Mouse (Mus musculus) bone marrow macrophage, adult 2 months (primary cell): ENCODE data around the gene Ccdc92b. TPM values are rescaled to one million over a fixed set of nuclear protein-coding genes. Genes with fewer than 3 reads are reported as not detected.
A peak's percentile ranks its signal among the peaks of the same experiment; 100 is the strongest.

Experiments
- H3K27ac ChIP-seq: 2 replicates; pipeline ENCODE4 v1.5.1; 2012; ENCODE audit warnings: low read depth, low read length; ENCODE audit not compliant: insufficient read depth
- H3K4me1 ChIP-seq: 2 replicates; pipeline ENCODE4 v1.6.1; 2012; ENCODE audit warnings: low read length; ENCODE audit not compliant: control insufficient read depth, insufficient read depth
- H3K4me3 ChIP-seq: 2 replicates; pipeline ENCODE4 v1.5.1; 2012; ENCODE audit warnings: mild to moderate bottlenecking, low read length, moderate library complexity; ENCODE audit not compliant: insufficient read depth
- CTCF ChIP-seq: IDR thresholded peaks from 2 replicates; pipeline ENCODE4 v1.5.1; 2012; ENCODE audit warnings: low read depth, mild to moderate bottlenecking, low read length, moderate library complexity
- POLR2A ChIP-seq: IDR thresholded peaks from 2 replicates; pipeline ENCODE4 v1.6.1; 2012; ENCODE audit warnings: mild to moderate bottlenecking, low read depth, low read length, borderline replicate concordance
- polyA plus RNA-seq: library from polyadenylated mRNA; stranded (reverse); fragments of >200 nt; gene quantifications from 2 replicates; pipeline ENCODE4 v1.2.4, GENCODE M21; 2012; ENCODE audit not compliant: missing spikeins, insufficient read depth, insufficient read length

Gene Ccdc92b
- polyA plus RNA-seq, 1 experiment, result 0.50 TPM

GRCm38 (mm10) chr11:74610545-74611176 lies 8.7 kb upstream of the Ccdc92b start, which contains the start of gene Rap1gap2:
Gene Rap1gap2 (minus strand): TSS chr11:74610915.
- Histone ChIP-seq H3K4me3 (peak within 1 kb of the TSS; percentile 40), H3K4me1 (no peaks in the 10 kb centered on the region), H3K27ac (no peak within 1 kb of the TSS)
- TF ChIP-seq POLR2A, result no peak
- TF ChIP-seq CTCF, result no peak

DNA sequence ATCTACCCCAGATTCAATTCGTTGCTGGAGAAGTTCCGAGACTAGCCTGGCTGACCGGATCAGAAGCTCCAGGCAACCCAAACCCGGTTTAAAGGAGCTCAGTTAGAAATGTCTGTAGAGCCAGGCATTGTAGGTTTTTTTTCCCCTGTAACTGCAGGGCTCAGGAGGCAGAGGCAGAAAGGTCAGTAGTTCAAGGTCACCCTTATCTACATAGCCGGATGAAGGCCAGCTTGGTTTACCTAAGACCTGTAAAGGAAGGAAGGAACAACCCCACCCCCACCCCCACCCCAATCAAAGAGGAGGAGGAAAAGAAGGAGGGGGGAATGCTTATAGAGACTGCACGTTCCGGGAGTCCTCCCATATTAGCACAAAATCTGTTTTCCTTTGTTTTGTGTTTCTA lies 8.0 kb upstream of the Ccdc92b start:
- no peaks in the 10 kb centered on the region for H3K4me1 ChIP-seq
- no peak overlapping the region for H3K27ac ChIP-seq
- TF ChIP-seq CTCF, result no peak
- TF ChIP-seq POLR2A, result no peak
- H3K4me3 ChIP-seq, result no peak overlapping the region

- TF ChIP-seq POLR2A, result no peak
- no peak for TF ChIP-seq CTCF
- no peaks in the 10 kb centered on the region for H3K4me1 ChIP-seq
- H3K4me3 ChIP-seq, result no peak overlapping the region
- H3K27ac ChIP-seq, result no peak overlapping the region
Observed at GRCm38 (mm10) chr11:74613428-74613827, 6.0 kb upstream of the Ccdc92b start.

DNA sequence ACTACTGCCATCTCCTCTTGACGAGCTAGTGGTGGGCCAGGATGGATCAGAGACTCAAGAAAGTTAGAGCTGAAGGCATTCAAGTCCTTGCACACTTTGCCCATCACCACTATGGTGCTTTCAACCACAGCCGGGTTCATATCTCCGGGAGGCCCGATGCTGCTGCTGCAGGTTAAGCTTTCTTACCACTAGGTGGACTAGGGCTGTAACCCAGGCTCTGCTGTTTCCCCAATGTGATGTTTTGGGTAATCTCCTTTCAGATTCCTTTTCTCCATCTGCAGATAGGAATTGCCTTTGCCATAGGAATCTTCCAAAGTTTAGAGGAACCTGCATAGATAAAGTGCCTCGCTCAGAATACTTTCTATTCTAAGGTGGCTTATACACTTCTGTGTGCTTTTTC lies 3.8 kb upstream of the Ccdc92b start:
- no peak for TF ChIP-seq POLR2A
- TF ChIP-seq CTCF, result no peak
- Histone ChIP-seq H3K4me3 (no peak overlapping the region), H3K27ac (no peak overlapping the region), H3K4me1 (no peaks in the 10 kb centered on the region)

GRCm38 (mm10) chr11:74619956-74620300 lies 523 bp downstream of the Ccdc92b start:
- no peak overlapping the region for H3K4me3 ChIP-seq
- H3K4me1 ChIP-seq, result no peaks in the 10 kb centered on the region
- H3K27ac ChIP-seq, result no peak overlapping the region
- TF ChIP-seq POLR2A (no peak), CTCF (no peak)

DNA sequence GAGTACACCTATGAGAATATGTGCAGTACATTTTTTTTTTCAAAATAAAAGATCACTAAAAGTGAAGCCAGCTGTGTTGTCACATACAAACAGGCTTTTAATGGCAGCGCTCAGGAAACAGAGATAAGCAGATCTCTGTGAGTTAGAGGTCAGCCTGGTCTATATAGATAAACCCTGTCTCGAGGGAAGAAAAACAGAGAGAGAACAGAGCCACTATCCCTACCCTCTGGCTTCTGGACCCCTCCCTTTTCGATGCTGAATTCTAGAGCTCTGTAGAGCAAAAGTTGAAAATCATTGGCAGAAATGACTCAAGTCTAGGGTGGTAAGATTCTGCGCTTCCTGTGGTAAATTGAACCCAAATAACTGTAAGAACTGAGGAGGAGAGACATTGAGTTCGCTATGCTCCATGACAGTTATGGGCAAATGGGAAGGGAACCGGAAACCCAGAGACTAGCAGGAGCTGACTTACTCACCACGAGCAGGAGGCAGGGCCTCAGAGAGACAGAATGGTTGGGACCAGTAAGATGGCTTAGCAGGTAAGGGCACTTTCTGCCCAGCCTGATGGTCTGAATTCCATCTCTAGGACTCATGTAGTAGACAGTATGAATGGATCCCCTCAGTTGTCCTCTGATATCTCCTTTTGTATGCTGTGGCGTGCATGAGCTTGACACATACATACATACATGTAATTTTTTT lies 2.7 kb downstream of the Ccdc92b start:
- no peak overlapping the region for H3K27ac ChIP-seq

DNA sequence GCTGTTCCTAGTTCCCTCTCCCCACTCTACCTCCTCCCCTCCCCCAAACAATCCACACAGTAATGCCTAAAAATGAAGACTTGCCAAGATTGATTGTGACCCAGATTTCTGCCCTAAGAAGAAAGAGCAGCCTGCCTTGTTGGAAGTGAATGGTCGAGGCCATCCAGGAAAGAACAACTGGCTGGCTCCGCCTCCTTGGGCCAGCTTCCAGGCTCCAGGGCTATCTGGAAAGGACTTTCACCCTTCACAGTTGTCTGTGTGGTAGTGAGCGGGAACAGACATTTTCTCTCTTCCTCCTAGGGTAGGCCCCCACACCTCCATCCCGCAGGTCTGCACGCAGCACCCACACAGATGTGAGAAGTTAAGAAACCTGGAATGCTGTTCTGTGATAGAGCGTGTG lies 4.3 kb downstream of the Ccdc92b start:
- H3K4me3 ChIP-seq, result no peak overlapping the region
- H3K4me1 ChIP-seq, result no peaks in the 10 kb centered on the region
- TF ChIP-seq POLR2A (no peak), CTCF (no peak)

More for the DNA sequence above, 2.7 kb downstream of the Ccdc92b start:
- no peaks in the 10 kb centered on the region for H3K4me1 ChIP-seq
- no peak overlapping the region for H3K4me3 ChIP-seq
- TF ChIP-seq CTCF (no peak), POLR2A (no peak)

DNA sequence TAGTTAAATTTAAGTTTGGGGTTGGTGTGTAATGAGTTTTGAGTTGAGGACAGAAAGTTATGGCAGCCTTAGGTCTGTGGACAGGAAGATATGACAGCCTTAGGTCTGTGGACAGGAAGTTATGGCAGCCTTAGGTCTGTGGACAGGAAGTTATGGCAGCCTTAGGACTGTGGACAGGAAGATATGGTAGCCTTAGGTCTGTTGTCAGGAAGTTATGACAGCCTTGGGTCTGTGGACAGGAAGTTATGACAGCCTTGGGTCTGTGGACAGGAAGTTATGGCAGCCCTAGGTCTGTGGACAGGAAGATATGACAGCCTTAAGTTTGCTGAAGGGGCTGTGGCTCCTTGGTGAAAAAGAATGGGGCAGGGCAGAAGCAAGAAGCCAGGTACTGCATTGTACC lies 5.9 kb downstream of the Ccdc92b start:
- no peak overlapping the region for H3K27ac ChIP-seq
- TF ChIP-seq POLR2A (no peak), CTCF (no peak)
- no peak overlapping the region for H3K4me3 ChIP-seq
- H3K4me1 ChIP-seq, result no peaks in the 10 kb centered on the region

More for the DNA sequence above, 4.3 kb downstream of the Ccdc92b start:
- H3K27ac ChIP-seq, result no peak overlapping the region

DNA sequence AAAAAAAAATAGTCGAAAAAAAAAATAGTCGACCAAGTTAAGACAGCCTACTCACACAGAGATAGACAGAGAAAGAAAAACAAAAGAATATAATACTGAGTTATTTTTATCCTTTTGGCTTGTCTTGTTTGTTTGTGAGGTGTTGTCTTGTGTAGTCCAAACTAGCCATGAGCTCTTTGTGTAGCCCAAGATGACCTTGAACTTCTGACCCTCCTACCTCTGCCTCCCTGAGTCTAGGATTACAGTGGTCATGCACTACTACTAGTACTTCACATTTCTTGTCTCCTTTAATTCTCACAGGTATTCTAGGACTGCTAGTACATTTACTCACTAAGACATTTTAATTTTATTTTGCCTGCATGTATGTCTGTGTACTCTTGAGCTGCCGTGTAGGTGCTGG lies 8.1 kb downstream of the Ccdc92b start:
- Histone ChIP-seq H3K4me3 (no peak overlapping the region), H3K4me1 (no peaks in the 10 kb centered on the region), H3K27ac (no peak overlapping the region)
- TF ChIP-seq CTCF (no peak), POLR2A (no peak)

GRCm38 (mm10) chr11:74631880-74632789 lies 12.7 kb downstream of the Ccdc92b start:
- peaks cover under 1% of the 10 kb centered on the region; the same call in 1 of the 2 replicates for H3K4me1 ChIP-seq
- no peak overlapping the region for H3K27ac ChIP-seq
- H3K4me3 ChIP-seq, result no peak overlapping the region
- TF ChIP-seq CTCF, result no peak
- TF ChIP-seq POLR2A, result no peak
